Mouse (Mus musculus): Measurements from ENCODE around the gene Mylk4.

Mylk4 gene

GRCm38 (mm10) chr13:32795166-32795565, 11.4 kb upstream of the Mylk4 start:
- DNase-seq = no peak

DNA sequence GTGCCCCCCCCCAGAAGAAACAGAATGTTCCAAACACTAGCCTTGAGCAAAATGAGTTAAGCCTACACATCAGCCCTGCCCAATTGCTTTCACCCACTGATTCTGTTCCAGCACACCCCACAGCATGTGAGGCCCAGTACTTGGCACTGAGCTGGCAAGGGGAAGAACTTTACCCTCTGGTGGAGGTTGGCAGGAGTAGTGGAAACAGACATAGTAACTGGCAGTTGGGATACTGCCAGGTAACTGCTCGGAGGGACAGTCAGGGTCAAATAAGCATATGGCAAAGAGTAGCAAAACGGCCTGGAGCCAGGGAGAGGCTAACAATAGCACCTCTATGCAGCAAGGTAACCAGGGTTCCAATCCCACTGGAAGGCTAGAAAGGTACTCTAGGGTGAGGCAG, 10.9 kb upstream of the Mylk4 start:
- no peak for DNase-seq

- DNase-seq = no peak
These were observed 6.0 kb upstream of the Mylk4 start for GRCm38 (mm10) chr13:32789781-32790180.

GRCm38 (mm10) chr13:32787584-32787983, 3.8 kb upstream of the Mylk4 start:
- no peak for DNase-seq

- no peak for DNase-seq
These were observed 699 bp downstream of the Mylk4 start for GRCm38 (mm10) chr13:32783055-32783454.

- DNase-seq = no peak
These were observed 4.9 kb downstream of the Mylk4 start for GRCm38 (mm10) chr13:32778861-32779260.

GRCm38 (mm10) chr13:32776350-32776749, 7.4 kb downstream of the Mylk4 start:
- DNase-seq = no peak

GRCm38 (mm10) chr13:32775889-32776288, 7.9 kb downstream of the Mylk4 start:
- DNase-seq = no peak

GRCm38 (mm10) chr13:32769960-32770359, 13.8 kb downstream of the Mylk4 start:
- peak; percentile 23 for DNase-seq

DNA sequence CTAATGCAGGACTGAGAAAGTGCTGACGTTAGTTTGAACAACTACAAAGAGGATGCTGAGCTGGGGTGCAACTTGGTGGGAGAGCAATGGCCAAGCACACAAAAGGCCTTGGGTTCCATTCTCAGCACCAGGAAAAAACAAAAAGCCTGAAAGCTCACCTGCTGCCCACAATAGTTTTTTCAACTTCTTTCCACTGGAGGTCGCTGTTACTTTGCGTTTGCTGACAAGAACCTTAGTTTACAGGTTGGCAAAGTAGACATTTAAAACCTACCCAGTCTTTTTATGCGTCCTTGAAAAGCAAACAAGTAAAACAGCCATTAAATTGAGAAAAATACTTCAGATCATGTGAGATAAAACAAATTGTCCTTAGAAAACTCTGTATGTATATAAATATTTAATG, 15.7 kb downstream of the Mylk4 start:
- peak; percentile 49 for DNase-seq

GRCm38 (mm10) chr13:32764448-32764847, 19.3 kb downstream of the Mylk4 start:
- no peak for DNase-seq

DNA sequence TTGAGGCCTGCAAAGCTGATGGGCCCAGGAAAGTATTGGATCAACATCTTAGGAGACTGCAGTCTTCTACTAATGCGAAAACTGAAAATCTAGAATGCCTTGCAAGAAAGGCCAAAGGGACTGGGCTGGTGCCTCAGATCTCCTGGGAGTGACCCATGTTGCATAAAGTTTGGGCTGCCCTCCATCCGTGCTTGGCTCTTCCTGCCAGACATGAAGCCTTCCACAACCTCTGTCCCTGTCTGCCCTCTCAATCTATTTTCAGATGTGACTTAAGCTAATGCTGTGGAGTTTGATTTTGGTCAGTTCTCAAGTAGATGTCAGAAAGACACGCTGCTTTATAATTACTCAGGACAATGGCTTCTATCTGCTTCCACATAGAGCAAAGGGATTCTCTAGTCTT, 20.6 kb downstream of the Mylk4 start:
- no peak for DNase-seq

DNA sequence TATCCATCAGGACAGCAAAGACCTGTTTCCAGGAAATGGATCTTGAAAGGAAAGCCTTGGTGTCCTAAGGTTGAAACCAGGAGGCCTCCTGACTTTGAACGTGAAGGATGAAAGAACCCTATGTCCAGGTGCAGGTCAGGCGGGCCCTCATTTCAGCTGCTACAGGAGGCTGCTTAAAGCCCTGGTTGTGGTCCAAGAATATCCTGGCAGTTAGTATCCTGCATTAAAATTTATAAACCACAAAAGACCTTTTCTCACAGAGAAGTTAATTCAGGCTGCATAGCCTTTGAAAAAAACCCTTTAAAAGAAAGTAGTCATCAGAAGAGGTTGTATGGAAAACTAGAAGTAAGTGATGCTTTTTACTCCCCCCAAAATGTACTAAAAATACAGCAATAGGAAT, 23.0 kb downstream of the Mylk4 start:
- DNase-seq = no peak

- DNase-seq = peak; percentile 4
These were observed 24.7 kb downstream of the Mylk4 start for GRCm38 (mm10) chr13:32759036-32759435.

GRCm38 (mm10) chr13:32752066-32752657, 31.6 kb downstream of the Mylk4 start:
- no peak for DNase-seq

DNA sequence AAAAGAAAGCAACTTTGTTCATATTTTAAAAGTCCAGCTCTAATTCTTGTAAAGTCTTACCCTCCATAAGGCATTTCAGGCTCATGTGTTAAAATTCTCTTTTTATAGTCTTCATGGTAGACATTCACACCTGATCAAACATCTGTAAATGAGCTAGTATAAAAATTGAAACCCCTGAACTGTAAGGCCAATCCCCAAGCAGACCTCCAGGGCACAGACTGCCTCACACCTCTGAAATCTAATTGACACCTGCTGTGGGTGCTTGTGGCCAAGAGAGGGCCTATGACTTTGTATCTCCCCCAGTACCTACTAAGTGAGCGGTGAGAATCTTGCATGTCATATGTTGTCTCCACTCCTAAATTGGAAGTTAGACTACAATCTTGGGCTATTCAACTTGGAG, 33.2 kb downstream of the Mylk4 start:
- no peak for DNase-seq

- no peak for DNase-seq
These were observed 35.3 kb downstream of the Mylk4 start for GRCm38 (mm10) chr13:32748421-32748820.

- DNase-seq = no peak
These were observed 42.6 kb downstream of the Mylk4 start for GRCm38 (mm10) chr13:32741161-32741560.

DNA sequence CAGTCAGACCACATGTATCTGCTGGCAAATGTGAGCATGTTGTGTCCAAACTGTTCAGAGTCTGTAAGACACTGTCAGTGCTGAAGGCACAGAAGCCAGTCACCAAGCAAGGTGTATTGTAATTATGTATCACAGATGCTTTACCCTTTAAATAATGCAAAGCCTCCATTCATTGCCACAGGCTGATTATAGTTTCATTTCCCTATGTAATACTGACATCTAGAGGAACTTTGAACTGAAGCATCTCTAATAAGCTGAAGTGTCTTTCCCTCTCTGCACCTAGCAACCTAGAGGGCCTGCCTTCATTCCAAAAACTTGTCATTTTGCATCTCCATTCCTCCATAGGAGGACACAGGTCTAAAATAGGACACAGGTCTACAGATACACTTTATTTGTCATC, 52.5 kb downstream of the Mylk4 start:
- peak; percentile 21 for DNase-seq

GRCm38 (mm10) chr13:32724606-32725005, 59.1 kb downstream of the Mylk4 start:
- DNase-seq = no peak

DNA sequence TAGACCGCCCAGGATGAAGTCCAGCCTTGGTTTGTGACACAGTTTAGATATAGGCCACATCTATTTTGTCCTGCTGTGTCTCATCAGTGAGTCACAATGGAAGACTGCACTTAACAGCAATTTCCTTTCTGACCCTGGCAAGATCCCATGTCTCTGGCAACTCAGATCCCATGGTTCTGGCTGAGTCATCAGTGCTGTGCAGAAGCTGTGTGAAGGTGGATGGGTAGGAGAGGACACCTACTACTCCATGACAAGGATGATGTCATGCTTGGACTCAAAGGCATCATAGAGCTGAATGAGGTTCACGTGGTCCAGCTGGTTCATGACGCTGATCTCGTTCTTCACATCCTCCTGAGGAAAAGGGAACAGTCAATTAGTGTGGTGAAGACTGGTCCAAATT, 62.0 kb downstream of the Mylk4 start:
- DNase-seq = no peak

DNA sequence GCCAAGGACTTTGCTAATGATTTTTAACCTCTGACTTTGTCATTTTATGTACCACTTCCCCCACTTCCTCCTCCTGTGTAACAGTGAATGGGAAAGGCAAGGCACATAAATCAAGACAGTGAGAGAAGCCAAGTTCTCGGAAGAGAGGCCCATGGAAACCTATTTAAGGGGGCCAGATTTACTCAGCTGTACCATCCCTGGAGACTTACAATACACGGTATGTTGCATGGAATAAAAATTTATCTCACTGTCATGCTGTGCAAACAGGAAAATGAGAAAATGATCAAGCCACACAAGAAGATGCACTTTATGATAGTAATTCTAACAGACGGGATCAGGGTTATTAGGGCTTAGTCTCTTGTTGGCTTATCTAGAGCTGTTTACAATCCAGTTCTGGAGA, 64.5 kb downstream of the Mylk4 start:
- DNase-seq = no peak

GRCm38 (mm10) chr13:32717709-32718108, 66.0 kb downstream of the Mylk4 start:
- DNase-seq = no peak

GRCm38 (mm10) chr13:32712568-32712967, 71.2 kb downstream of the Mylk4 start:
- no peak for DNase-seq

GRCm38 (mm10) chr13:32707894-32708293, 75.9 kb downstream of the Mylk4 start:
- DNase-seq = peak; percentile 50
